11 mouse cellular contexts compared by ENCODE assay signal in genomic region chr2:132262175-132262574, GRCm38 (mm10). TPM values are rescaled to one million over a fixed set of nuclear protein-coding genes. Genes with fewer than 3 reads are reported as not detected.
A peak's percentile ranks its signal among the peaks of the same experiment; 100 is the strongest.
DNase-seq lines count a peak whose midpoint lies in the region; ATAC-seq and TF ChIP-seq lines count a peak whose summit lies in the region.
"Had no signal": no experiment of that assay in that cellular context is flagged by ENCODE, and none has a peak within 500 bp of the region (broad histone marks: within the 10 kb centered on the region; RNA-seq: fewer than 3 reads in every experiment).

No protein-coding gene starts in this region.

- 73% methylated on average over 6 of the region's 6 CpGs for WGBS in hindbrain, embryonic 11.5 days
- 75% methylated on average over 6 of the region's 6 CpGs for WGBS in hindbrain, postnatal 0 days
- 78% methylated on average over 6 of the region's 6 CpGs for WGBS in neural tube, embryonic 12.5 days
- WGBS in limb, embryonic 10.5 days = 74% methylated on average over 6 of the region's 6 CpGs
- 76% methylated on average over 6 of the region's 6 CpGs for WGBS in neural tube, embryonic 13.5 days

- no peak for DNase-seq in hindbrain, embryonic 11.5 days (ENCODE audit: low spot score)
- DNase-seq in hindbrain, postnatal 0 days (ENCODE audit: low spot score) = no peak
- DNase-seq in neural tube, embryonic 10.5 days (ENCODE audit: extremely low spot score, low spot score) = no peak
- no peak for DNase-seq in limb, embryonic 10.5 days (ENCODE audit: low spot score)
- DNase-seq in gastrocnemius, postnatal 14 days = no peak
- DNase-seq in cerebellum, postnatal 10 days = no peak

- no peaks in the 10 kb centered on the region for H3K27me3 ChIP-seq in hindbrain, embryonic 11.5 days (ENCODE audit: control insufficient read depth, insufficient read depth, low read length)
- no peaks in the 10 kb centered on the region for H3K27me3 ChIP-seq in hindbrain, postnatal 0 days (ENCODE audit: insufficient read depth, low read length)
- no peaks in the 10 kb centered on the region for H3K27me3 ChIP-seq in neural tube, embryonic 12.5 days (replicated peaks)
- H3K27me3 ChIP-seq in limb, embryonic 10.5 days (ENCODE audit: low read depth, poor library complexity, severe bottlenecking) = no peaks in the 10 kb centered on the region
- no peaks in the 10 kb centered on the region for H3K27me3 ChIP-seq in neural tube, embryonic 13.5 days
- H3K27me3 ChIP-seq: CH12.LX; forebrain, embryonic 13.5 days; heart, embryonic 15.5 days had no signal

- no peaks in the 10 kb centered on the region for H3K9me3 ChIP-seq in hindbrain, embryonic 11.5 days (ENCODE audit: control insufficient read depth, low read length)
- H3K9me3 ChIP-seq in hindbrain, postnatal 0 days (ENCODE audit: low read length) = no peaks in the 10 kb centered on the region
- no peaks in the 10 kb centered on the region for H3K9me3 ChIP-seq in neural tube, embryonic 12.5 days
- no peaks in the 10 kb centered on the region for H3K9me3 ChIP-seq in limb, embryonic 10.5 days (replicated peaks)
- no peaks in the 10 kb centered on the region for H3K9me3 ChIP-seq in neural tube, embryonic 13.5 days
- H3K9me3 ChIP-seq: forebrain, embryonic 13.5 days; heart, embryonic 15.5 days had no signal

- H3K4me2 ChIP-seq in hindbrain, embryonic 11.5 days (replicated peaks; ENCODE audit: low read depth, low read length) = no peak overlapping the region
- H3K4me2 ChIP-seq in hindbrain, postnatal 0 days (ENCODE audit: low read depth, low read length) = no peak overlapping the region
- H3K4me2 ChIP-seq in neural tube, embryonic 12.5 days (replicated peaks) = no peak overlapping the region
- peak overlapping the region; percentile 46 for H3K4me2 ChIP-seq in neural tube, embryonic 13.5 days

- no peak overlapping the region for H3K27ac ChIP-seq in hindbrain, embryonic 11.5 days (ENCODE audit: low read depth, low read length)
- no peak overlapping the region for H3K27ac ChIP-seq in hindbrain, postnatal 0 days
- no peak overlapping the region for H3K27ac ChIP-seq in neural tube, embryonic 12.5 days
- H3K27ac ChIP-seq in limb, embryonic 10.5 days = no peak overlapping the region
- 0 out of 2 replicates have a peak overlapping the region, but pooled peaks have one; percentile 2 for H3K27ac ChIP-seq in neural tube, embryonic 13.5 days (replicated peaks)
- H3K27ac ChIP-seq: forebrain, embryonic 13.5 days; heart, embryonic 15.5 days had no signal

- H3K9ac ChIP-seq in hindbrain, embryonic 11.5 days (ENCODE audit: low read depth, low read length) = no peak overlapping the region
- H3K9ac ChIP-seq in hindbrain, postnatal 0 days (replicated peaks; ENCODE audit: low read length) = no peak overlapping the region
- no peak overlapping the region for H3K9ac ChIP-seq in neural tube, embryonic 12.5 days
- H3K9ac ChIP-seq in neural tube, embryonic 13.5 days = no peak overlapping the region
- H3K9ac ChIP-seq: heart, embryonic 15.5 days had no signal

- H3K4me3 ChIP-seq in hindbrain, embryonic 11.5 days (ENCODE audit: low read depth, low read length) = no peak overlapping the region
- no peak overlapping the region for H3K4me3 ChIP-seq in hindbrain, postnatal 0 days (ENCODE audit: low read length)
- no peak overlapping the region for H3K4me3 ChIP-seq in neural tube, embryonic 12.5 days
- peak overlapping the region; percentile 94; the same call in 1 of the 2 replicates for H3K4me3 ChIP-seq in limb, embryonic 10.5 days
- H3K4me3 ChIP-seq in neural tube, embryonic 13.5 days = no peak overlapping the region

- intact Hi-C loops in gastrocnemius, postnatal 14 days (cut with DNase I; ENCODE audit: low total_unique reads) = loop anchor here (5.0 kb wide), 1 partner anchor 225 kb away; no protein-coding TSS in a partner anchor

- H3K4me1 ChIP-seq in hindbrain, embryonic 11.5 days (replicated peaks; ENCODE audit: control insufficient read depth, insufficient read depth, low read length) = no peaks in the 10 kb centered on the region
- H3K4me1 ChIP-seq in hindbrain, postnatal 0 days (ENCODE audit: insufficient read depth, low read length) = no peaks in the 10 kb centered on the region
- peaks cover 13% of the 10 kb centered on the region for H3K4me1 ChIP-seq in neural tube, embryonic 12.5 days
- H3K4me1 ChIP-seq in limb, embryonic 10.5 days = peaks cover 24% of the 10 kb centered on the region
- H3K4me1 ChIP-seq in neural tube, embryonic 13.5 days (replicated peaks) = peaks cover 16% of the 10 kb centered on the region

- no peaks in the 10 kb centered on the region for H3K36me3 ChIP-seq in hindbrain, embryonic 11.5 days (ENCODE audit: control insufficient read depth, insufficient read depth, low read length)
- no peaks in the 10 kb centered on the region for H3K36me3 ChIP-seq in hindbrain, postnatal 0 days (ENCODE audit: insufficient read depth, low read length)
- H3K36me3 ChIP-seq in neural tube, embryonic 12.5 days = no peaks in the 10 kb centered on the region
- H3K36me3 ChIP-seq in limb, embryonic 10.5 days = no peaks in the 10 kb centered on the region
- H3K36me3 ChIP-seq in neural tube, embryonic 13.5 days = no peaks in the 10 kb centered on the region
- H3K36me3 ChIP-seq: heart, embryonic 15.5 days had no signal

- ATAC-seq in hindbrain, embryonic 11.5 days (ENCODE audit: low FRiP score) = peak; percentile 2; the same call in 1 of the 2 replicates
- ATAC-seq in hindbrain, postnatal 0 days = no peak
- 0 out of 2 replicates have a peak, but pooled peaks have one; percentile 2 for ATAC-seq in neural tube, embryonic 12.5 days (ENCODE audit: low FRiP score, low read depth)
- peak; percentile 5; the same call in 1 of the 2 replicates for ATAC-seq in neural tube, embryonic 13.5 days (ENCODE audit: low read depth)

- TF ChIP-seq CTCF in hindbrain, postnatal 0 days (IDR thresholded peaks at IDR 0.05; ENCODE audit: low read depth) = no peak

RNA-seq across cellular contexts. Expression of gene Cds2, which starts 0.8 kb away (rescaled TPM):
- polyA plus RNA-seq in hindbrain, embryonic 11.5 days (2014; fragmentation: Nextera tagmentation; extraction: Ambion mirVana) = 33.5 and 34.5 TPM in 2 replicates
- total RNA-seq in hindbrain, postnatal 0 days (2014; rRNA removed) = 134 and 143 TPM in 2 replicates
- polyA plus RNA-seq in hindbrain, postnatal 0 days (2015; fragmentation: Nextera tagmentation; extraction: Ambion mirVana) = 38.7 and 39.2 TPM in 2 replicates
- polyA plus RNA-seq in neural tube, embryonic 12.5 days (2016; fragmentation: Nextera tagmentation; extraction: Ambion mirVana) = 42.9 and 47.6 TPM in 2 replicates
- polyA plus RNA-seq in limb, embryonic 10.5 days (2016; fragmentation: Nextera tagmentation; extraction: Ambion mirVana) = 25.8 and 26.7 TPM in 2 replicates
- 49.6 and 53.6 TPM in 2 replicates for polyA plus RNA-seq in neural tube, embryonic 13.5 days (2015; fragmentation: Nextera tagmentation; extraction: Ambion mirVana)
- 10 to 100 TPM; 22.2 to 22.4 TPM for total RNA-seq in gastrocnemius, postnatal 14 days (2021)

RNA-seq across cellular contexts. Expression of gene Pcna, which starts 9.1 kb away (rescaled TPM):
- polyA plus RNA-seq in hindbrain, embryonic 11.5 days (2014; fragmentation: Nextera tagmentation; extraction: Ambion mirVana) = 314 and 333 TPM in 2 replicates
- 140 and 174 TPM in 2 replicates for total RNA-seq in hindbrain, postnatal 0 days (2014; rRNA removed)
- polyA plus RNA-seq in hindbrain, postnatal 0 days (2015; fragmentation: Nextera tagmentation; extraction: Ambion mirVana) = 130 and 131 TPM in 2 replicates
- polyA plus RNA-seq in neural tube, embryonic 12.5 days (2016; fragmentation: Nextera tagmentation; extraction: Ambion mirVana) = 189 and 190 TPM in 2 replicates
- polyA plus RNA-seq in limb, embryonic 10.5 days (2016; fragmentation: Nextera tagmentation; extraction: Ambion mirVana) = 401 and 431 TPM in 2 replicates
- polyA plus RNA-seq in neural tube, embryonic 13.5 days (2015; fragmentation: Nextera tagmentation; extraction: Ambion mirVana) = 110 and 127 TPM in 2 replicates
- total RNA-seq in gastrocnemius, postnatal 14 days (2021) = 10 to 100 TPM; 24.7 to 29.9 TPM

RNA-seq across cellular contexts. Expression of gene Tmem230, which starts 14.6 kb away (rescaled TPM):
- polyA plus RNA-seq in hindbrain, embryonic 11.5 days (2014; fragmentation: Nextera tagmentation; extraction: Ambion mirVana) = 58.1 and 66.1 TPM in 2 replicates
- 39.1 and 44.3 TPM in 2 replicates for total RNA-seq in hindbrain, postnatal 0 days (2014; rRNA removed)
- 43.3 and 43.8 TPM in 2 replicates for polyA plus RNA-seq in hindbrain, postnatal 0 days (2015; fragmentation: Nextera tagmentation; extraction: Ambion mirVana)
- polyA plus RNA-seq in neural tube, embryonic 12.5 days (2016; fragmentation: Nextera tagmentation; extraction: Ambion mirVana) = 54.3 and 59.6 TPM in 2 replicates
- polyA plus RNA-seq in limb, embryonic 10.5 days (2016; fragmentation: Nextera tagmentation; extraction: Ambion mirVana) = 38.7 and 45.0 TPM in 2 replicates
- 51.7 and 58.1 TPM in 2 replicates for polyA plus RNA-seq in neural tube, embryonic 13.5 days (2015; fragmentation: Nextera tagmentation; extraction: Ambion mirVana)
- total RNA-seq in gastrocnemius, postnatal 14 days (2021) = 10 to 100 TPM; 20.4 to 22.1 TPM
